Mouse (Mus musculus) hindbrain, embryonic 13.5 days (tissue): ENCODE measurements around the gene Ifna2. TPM values are rescaled to one million over a fixed set of nuclear protein-coding genes. Genes with fewer than 3 reads are reported as not detected.

Experiments
- ATAC-seq: fragments of 200-750 bp; cut with Nextera tagmentation; 2 replicates; pipeline ENCODE4 v1.8.0; 2017; ENCODE audit warnings: moderate TSS enrichment; ENCODE audit not compliant: low FRiP score
- H3K27ac ChIP-seq: fragments of 300-500 bp; sonication (generic); 2 replicates; pipeline ENCODE4 v1.5.1; 2015; ENCODE audit warnings: inconsistent platforms, mild to moderate bottlenecking, moderate library complexity
- H3K27me3 ChIP-seq: fragments of 300-500 bp; sonication (generic); 2 replicates; pipeline ENCODE4 v1.6.1; 2015; ENCODE audit warnings: mild to moderate bottlenecking, inconsistent platforms
- H3K36me3 ChIP-seq: fragments of 300-500 bp; sonication (generic); 2 replicates; pipeline ENCODE4 v1.6.1; 2015; ENCODE audit warnings: mild to moderate bottlenecking, inconsistent platforms
- H3K4me1 ChIP-seq: fragments of 300-500 bp; sonication (generic); replicated peaks from 2 replicates; pipeline ENCODE4 v1.6.1; 2015; ENCODE audit warnings: inconsistent platforms
- H3K4me2 ChIP-seq: fragments of 300-500 bp; sonication (generic); 2 replicates; pipeline ENCODE4 v1.6.1; 2015; ENCODE audit warnings: inconsistent platforms, mild to moderate bottlenecking, moderate library complexity
- H3K4me3 ChIP-seq: fragments of 300-500 bp; sonication (generic); 2 replicates; pipeline ENCODE4 v1.5.1; 2015; ENCODE audit warnings: mild to moderate bottlenecking, inconsistent platforms
- H3K9ac ChIP-seq: fragments of 300-500 bp; sonication (generic); 2 replicates; pipeline ENCODE4 v1.6.1; 2015; ENCODE audit warnings: mild to moderate bottlenecking, inconsistent platforms
- H3K9me3 ChIP-seq: fragments of 300-500 bp; sonication (generic); 2 replicates; pipeline ENCODE4 v1.6.1; 2016; ENCODE audit warnings: inconsistent platforms
- WGBS: fragments of 180-500 bp; shearing (Covaris S2); methylation state at CpG from one replicate; pipeline ENCODE4 v1.1.7; 2015; 5-methylcytosine and 5-hydroxymethylcytosine counted together
- polyA plus RNA-seq: library from polyadenylated mRNA; unstranded; fragments of >200 nt; fragmentation: Nextera tagmentation; extraction: Ambion mirVana; gene quantifications from 2 replicates; pipeline ENCODE4 v1.2.1, GENCODE M21; 2015

The Ifna2 gene
- polyA plus RNA-seq, 1 experiment from 2014 or later: not detected

- Histone ChIP-seq H3K36me3 (no peaks in the 10 kb centered on the region), H3K9ac (no peak overlapping the region), H3K4me2 (no peak overlapping the region), H3K4me1 (no peaks in the 10 kb centered on the region), H3K9me3 (no peaks in the 10 kb centered on the region), H3K4me3 (no peak overlapping the region), H3K27ac (no peak overlapping the region), H3K27me3 (0 out of 2 replicates have a peak, but pooled peaks cover 4% of the 10 kb centered on the region)
- no peak for ATAC-seq
- 84% methylated on average over 4 of the region's 4 CpGs for WGBS
Measured at GRCm38 (mm10) chr4:88697753-88698152, 14.0 kb upstream of the Ifna2 start.

DNA sequence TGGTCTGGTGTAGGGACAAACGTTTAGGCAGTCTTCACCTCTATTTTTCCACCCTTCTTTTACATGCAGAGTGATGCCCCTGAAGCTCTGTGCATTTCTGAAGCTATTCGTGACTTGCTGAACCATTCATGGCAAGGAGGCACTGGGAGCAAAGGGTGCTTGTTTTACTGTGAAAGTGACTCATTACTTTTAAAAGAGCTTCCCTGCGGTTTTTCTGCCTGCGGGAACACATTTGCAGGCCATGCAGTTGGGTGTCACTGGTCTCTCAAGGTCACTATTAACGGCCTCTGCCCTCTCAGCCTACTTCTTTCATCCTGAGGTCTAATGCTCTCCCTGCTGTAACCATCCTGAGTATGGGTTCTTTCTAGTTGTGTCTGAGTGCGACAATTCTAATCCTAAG, 13.4 kb upstream of the Ifna2 start:
- Histone ChIP-seq H3K27ac (no peak overlapping the region), H3K4me2 (no peak overlapping the region), H3K27me3 (0 out of 2 replicates have a peak, but pooled peaks cover 4% of the 10 kb centered on the region), H3K9me3 (no peaks in the 10 kb centered on the region), H3K4me3 (no peak overlapping the region), H3K9ac (no peak overlapping the region), H3K4me1 (no peaks in the 10 kb centered on the region), H3K36me3 (no peaks in the 10 kb centered on the region)
- WGBS: 61% methylated on average over 6 of the region's 6 CpGs
- no peak for ATAC-seq

- H3K27me3 ChIP-seq: 0 out of 2 replicates have a peak, but pooled peaks cover 4% of the 10 kb centered on the region
- 24% methylated on average over 3 of the region's 3 CpGs for WGBS
Measured at GRCm38 (mm10) chr4:88696237-88696884, 12.6 kb upstream of the Ifna2 start.

DNA sequence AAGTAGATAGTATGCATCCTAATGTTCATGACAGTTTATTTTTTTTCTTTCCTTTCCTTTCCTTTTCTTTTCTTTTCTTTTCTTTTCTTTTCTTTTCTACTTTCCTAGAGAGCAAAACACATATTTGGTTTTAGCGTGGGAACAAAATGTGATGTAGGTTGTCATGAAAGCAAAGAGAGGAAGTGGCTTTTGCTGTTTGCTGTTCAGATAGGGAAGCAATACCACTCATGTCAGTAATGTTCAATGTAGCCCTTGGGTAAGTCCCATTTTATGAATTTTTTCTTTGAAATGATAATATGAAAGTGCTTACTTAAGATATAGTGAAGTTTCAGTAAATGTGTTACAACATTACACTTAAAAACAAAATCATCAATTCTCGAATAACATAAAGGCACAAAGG, 9.7 kb upstream of the Ifna2 start:
- H3K27me3 ChIP-seq: 0 out of 2 replicates have a peak, but pooled peaks cover 4% of the 10 kb centered on the region
- H3K9ac ChIP-seq: no peak overlapping the region
- WGBS: 91% methylated on average over 2 of the region's 2 CpGs
- ATAC-seq: no peak
- H3K27ac ChIP-seq: no peak overlapping the region
- H3K4me2 ChIP-seq: no peak overlapping the region
- no peaks in the 10 kb centered on the region for H3K9me3 ChIP-seq
- H3K4me3 ChIP-seq: no peak overlapping the region
- no peaks in the 10 kb centered on the region for H3K36me3 ChIP-seq
- H3K4me1 ChIP-seq: no peaks in the 10 kb centered on the region

More at GRCm38 (mm10) chr4:88696237-88696884, 12.6 kb upstream of the Ifna2 start:
- Histone ChIP-seq H3K4me1 (no peaks in the 10 kb centered on the region), H3K36me3 (no peaks in the 10 kb centered on the region), H3K9me3 (no peaks in the 10 kb centered on the region), H3K27ac (no peak overlapping the region), H3K4me2 (no peak overlapping the region), H3K4me3 (no peak overlapping the region), H3K9ac (no peak overlapping the region)
- peak; percentile 83; the same call in 1 of the 2 replicates for ATAC-seq

DNA sequence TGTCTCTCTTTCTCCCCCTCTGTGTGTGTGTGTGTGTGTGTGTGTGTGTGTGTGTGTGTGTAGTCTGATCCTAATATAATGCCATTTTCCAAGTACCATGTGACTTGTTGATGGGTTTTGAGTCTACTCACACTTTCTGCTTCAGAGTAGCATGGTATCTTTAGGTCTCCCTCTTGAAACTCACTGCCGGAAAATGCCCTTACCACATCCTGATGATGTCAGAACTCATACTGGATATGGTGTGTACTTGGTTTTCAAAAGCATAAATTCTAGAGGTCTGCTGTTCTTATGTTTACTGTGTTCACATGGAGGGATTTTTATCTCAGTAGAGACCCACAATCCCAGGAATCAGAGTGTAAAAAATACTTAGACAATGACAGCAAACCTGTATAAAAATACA, 8.8 kb upstream of the Ifna2 start:
- Histone ChIP-seq H3K36me3 (no peaks in the 10 kb centered on the region), H3K27me3 (0 out of 2 replicates have a peak, but pooled peaks cover 4% of the 10 kb centered on the region), H3K27ac (no peak overlapping the region), H3K4me3 (no peak overlapping the region), H3K4me1 (no peaks in the 10 kb centered on the region), H3K9ac (no peak overlapping the region), H3K9me3 (no peaks in the 10 kb centered on the region), H3K4me2 (no peak overlapping the region)
- 100% methylated on average over 1 of the region's 1 CpGs for WGBS
- no peak for ATAC-seq

GRCm38 (mm10) chr4:88691259-88691658, 7.5 kb upstream of the Ifna2 start, which contains the start of gene Ifnab:
Ifnab (minus strand) TSS chr4:88691359.
- H3K4me1 ChIP-seq: no peaks in the 10 kb centered on the region
- no peak for ATAC-seq
- H3K4me2 ChIP-seq: no peak within 1 kb of the TSS
- H3K9me3 ChIP-seq: no peaks in the 10 kb centered on the region
- H3K9ac ChIP-seq: no peak within 1 kb of the TSS
- H3K4me3 ChIP-seq: no peak within 1 kb of the TSS
- H3K27me3 ChIP-seq: 0 out of 2 replicates have a peak, but pooled peaks cover 3% of the 10 kb centered on the region
- H3K27ac ChIP-seq: no peak within 1 kb of the TSS
- no peaks in the 10 kb centered on the region for H3K36me3 ChIP-seq
- 71% methylated on average over 2 of the region's 2 CpGs for WGBS

DNA sequence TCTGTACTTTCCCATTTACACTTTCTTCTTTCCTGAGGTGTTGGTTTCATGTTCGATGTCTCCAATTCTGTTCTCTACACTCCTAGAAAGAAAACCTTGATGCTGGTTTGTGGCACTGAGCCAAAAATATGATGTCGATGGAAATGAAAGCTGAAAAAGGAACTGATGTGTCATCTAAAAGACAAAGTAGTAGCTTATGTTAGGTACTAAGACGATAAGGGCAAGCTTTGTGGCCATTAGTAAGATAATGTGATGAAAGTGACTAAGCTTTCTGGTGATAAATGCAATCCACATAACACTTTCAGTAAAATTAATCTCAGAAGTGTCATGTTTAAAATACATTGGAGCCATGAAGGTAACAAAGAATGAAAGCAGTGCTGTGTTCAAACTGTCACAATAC, 2.4 kb downstream of the Ifna2 start:
- no peak for ATAC-seq
- WGBS: 83% methylated on average over 3 of the region's 3 CpGs
- no peak overlapping the region for H3K27ac ChIP-seq
- H3K27me3 ChIP-seq: no peaks in the 10 kb centered on the region
- H3K36me3 ChIP-seq: no peaks in the 10 kb centered on the region
- no peak overlapping the region for H3K4me2 ChIP-seq
- H3K9me3 ChIP-seq: no peaks in the 10 kb centered on the region
- H3K4me1 ChIP-seq: no peaks in the 10 kb centered on the region
- no peak overlapping the region for H3K9ac ChIP-seq
- no peak overlapping the region for H3K4me3 ChIP-seq

GRCm38 (mm10) chr4:88680362-88680761, 3.4 kb downstream of the Ifna2 start:
- no peak overlapping the region for H3K4me2 ChIP-seq
- H3K27me3 ChIP-seq: no peaks in the 10 kb centered on the region
- no peak for ATAC-seq
- WGBS: 56% methylated on average over 8 of the region's 8 CpGs
- no peaks in the 10 kb centered on the region for H3K36me3 ChIP-seq
- no peak overlapping the region for H3K9ac ChIP-seq
- H3K9me3 ChIP-seq: no peaks in the 10 kb centered on the region
- H3K4me3 ChIP-seq: no peak overlapping the region
- H3K4me1 ChIP-seq: no peaks in the 10 kb centered on the region
- H3K27ac ChIP-seq: no peak overlapping the region

DNA sequence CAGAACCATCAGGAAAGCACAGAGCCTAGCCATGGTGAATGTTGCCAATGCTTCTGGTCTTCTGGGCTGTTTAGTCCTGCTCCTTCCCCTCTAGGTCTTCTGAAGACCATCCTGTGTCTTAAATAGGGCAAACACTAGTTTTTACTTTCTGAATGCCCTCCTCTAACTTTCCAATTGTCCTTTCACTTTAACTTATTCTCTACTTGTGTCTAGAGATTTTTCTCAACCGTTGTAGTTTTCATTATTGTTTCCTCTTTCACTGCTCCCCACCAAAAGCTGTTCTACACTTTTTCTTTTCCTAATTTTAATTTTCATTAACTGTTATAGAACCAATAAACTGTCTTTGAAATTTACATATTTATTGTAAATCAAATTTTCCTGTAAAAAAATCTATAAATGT, 6.9 kb downstream of the Ifna2 start, which contains the start of gene Ifna16:
Ifna16 (minus strand) TSS at position 101 of the 400 bp plus-strand sequence.
- 83% methylated on average over 1 of the region's 1 CpGs for WGBS
- Histone ChIP-seq H3K27ac (no peak within 1 kb of the TSS), H3K4me3 (no peak within 1 kb of the TSS)

DNA sequence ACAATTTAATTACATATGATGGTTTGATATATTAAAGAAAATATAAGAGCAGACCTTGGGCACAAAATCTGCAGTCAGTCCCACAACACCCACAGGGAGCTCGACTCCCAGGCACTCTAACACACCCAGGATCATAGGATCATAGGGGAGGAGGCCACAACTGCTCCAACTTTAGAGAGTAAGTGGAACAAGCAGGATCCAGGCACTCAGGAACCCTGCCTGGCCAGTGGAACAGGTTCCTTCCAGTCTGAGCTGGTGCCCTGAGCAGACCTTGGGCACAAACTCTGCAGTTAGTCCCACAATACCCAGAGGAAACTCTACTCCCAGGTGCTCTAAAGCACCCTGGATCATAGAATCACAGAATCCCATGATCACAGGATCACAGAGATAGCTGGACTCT, 28.3 kb downstream of the Ifna2 start:
- no peak overlapping the region for H3K27ac ChIP-seq
- WGBS: 64% methylated on average over 1 of the region's 1 CpGs
- no peak overlapping the region for H3K4me2 ChIP-seq
- H3K4me1 ChIP-seq: no peaks in the 10 kb centered on the region
- no peak overlapping the region for H3K9ac ChIP-seq
- no peak overlapping the region for H3K4me3 ChIP-seq
- ATAC-seq: no peak
- H3K36me3 ChIP-seq: no peaks in the 10 kb centered on the region
- H3K9me3 ChIP-seq: no peaks in the 10 kb centered on the region
- no peaks in the 10 kb centered on the region for H3K27me3 ChIP-seq

More for the DNA sequence above, 6.9 kb downstream of the Ifna2 start, which contains the start of gene Ifna16:
- Histone ChIP-seq H3K4me1 (no peaks in the 10 kb centered on the region), H3K4me2 (no peak within 1 kb of the TSS), H3K36me3 (no peaks in the 10 kb centered on the region), H3K27me3 (no peaks in the 10 kb centered on the region), H3K9me3 (no peaks in the 10 kb centered on the region), H3K9ac (no peak within 1 kb of the TSS)
- ATAC-seq: no peak

GRCm38 (mm10) chr4:88653644-88654043, 30.1 kb downstream of the Ifna2 start:
- no peaks in the 10 kb centered on the region for H3K4me1 ChIP-seq
- H3K9ac ChIP-seq: no peak overlapping the region
- no peak overlapping the region for H3K4me3 ChIP-seq
- H3K36me3 ChIP-seq: no peaks in the 10 kb centered on the region
- no peaks in the 10 kb centered on the region for H3K9me3 ChIP-seq
- H3K4me2 ChIP-seq: no peak overlapping the region
- 76% methylated on average over 3 of the region's 3 CpGs for WGBS
- no peaks in the 10 kb centered on the region for H3K27me3 ChIP-seq
- ATAC-seq: no peak
- no peak overlapping the region for H3K27ac ChIP-seq

DNA sequence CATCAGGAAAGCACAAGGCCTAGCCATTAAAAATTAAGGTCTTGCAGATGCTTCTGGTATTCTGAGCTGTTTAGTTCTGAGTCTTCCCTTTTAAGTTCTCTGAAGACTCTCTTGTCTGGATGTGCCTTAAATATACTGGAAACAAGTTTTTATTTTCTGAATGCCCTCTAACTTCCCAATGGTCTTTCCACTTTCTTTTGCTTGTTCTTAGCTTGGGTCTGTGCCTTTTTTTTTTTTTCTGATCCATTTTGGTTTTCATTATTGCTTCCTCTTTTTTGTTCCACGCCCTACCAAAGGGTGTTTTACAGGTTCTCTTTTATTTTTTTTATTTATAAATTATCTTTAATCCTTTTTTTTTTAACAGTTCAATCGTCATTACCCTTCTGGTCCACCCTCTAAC, 39.4 kb downstream of the Ifna2 start, which contains the start of gene Ifna13:
Ifna13 (minus strand) TSS at position 101 of the 400 bp plus-strand sequence.
- Histone ChIP-seq H3K4me3 (no peak within 1 kb of the TSS), H3K27me3 (no peaks in the 10 kb centered on the region), H3K36me3 (no peaks in the 10 kb centered on the region), H3K4me1 (no peaks in the 10 kb centered on the region), H3K4me2 (no peak within 1 kb of the TSS), H3K9ac (no peak within 1 kb of the TSS), H3K9me3 (no peaks in the 10 kb centered on the region), H3K27ac (no peak within 1 kb of the TSS)
- WGBS: 67% methylated on average over 2 of the region's 2 CpGs
- ATAC-seq: no peak

- Histone ChIP-seq H3K27me3 (no peaks in the 10 kb centered on the region), H3K36me3 (no peaks in the 10 kb centered on the region), H3K9ac (no peak overlapping the region), H3K4me2 (no peak overlapping the region), H3K4me3 (no peak overlapping the region), H3K27ac (no peak overlapping the region), H3K4me1 (no peaks in the 10 kb centered on the region), H3K9me3 (no peaks in the 10 kb centered on the region)
- ATAC-seq: no peak
- WGBS: 41% methylated on average over 2 of the region's 2 CpGs
Measured at GRCm38 (mm10) chr4:88642526-88642925, 41.2 kb downstream of the Ifna2 start.
